Mouse (Mus musculus): ENCODE results near the gene Ccdc153. TPM values are rescaled to one million over a fixed set of nuclear protein-coding genes. Genes with fewer than 3 reads are reported as not detected.

The Ccdc153 gene
- total and polyA plus RNA-seq, 3 experiments: not detected

DNA sequence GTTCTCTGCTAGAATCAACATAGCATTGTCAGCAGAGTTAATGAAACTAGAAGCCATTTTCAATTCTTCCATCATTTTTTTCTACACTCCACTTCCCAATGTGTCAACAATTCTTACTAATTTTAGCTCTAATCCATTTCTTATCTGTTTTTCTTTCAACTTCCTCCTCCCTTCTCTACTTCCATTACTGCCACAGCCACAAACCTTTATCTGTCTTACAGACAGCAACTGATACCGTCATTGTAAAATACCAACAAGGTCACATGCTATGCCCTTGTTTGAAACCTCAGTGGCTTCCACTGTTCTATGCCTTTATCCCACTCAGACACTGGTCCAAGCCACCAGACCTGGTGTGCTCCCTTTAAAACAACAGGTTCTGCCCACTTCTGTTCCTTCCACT lies 46.5 kb upstream of the Ccdc153 start:
- Histone ChIP-seq H3K9me3 (replicated peaks; ENCODE audit: insufficient read depth, low read length) (no peaks in the 10 kb centered on the region), H3K27ac (ENCODE audit: control insufficient read depth, low read depth, low read length) (peak overlapping the region; percentile 66), H3K79me2 (ENCODE audit: control insufficient read depth, insufficient read depth, low read length, poor library complexity) (peaks cover 1% of the 10 kb centered on the region; the same call in 1 of the 2 replicates), H3K4me3 (ENCODE audit: control insufficient read depth in 1 of 2, insufficient read depth in 1 of 2, low read depth in 2 of 2, low read length in 2 of 2) (no peak overlapping the region), H3K36me3 (ENCODE audit: control insufficient read depth in 1 of 2, insufficient read depth in 2 of 2, low read length in 2 of 2) (peaks cover 2 to 16% of the 10 kb centered on the region in 2 experiments; a peak in 2 of 4 replicates), H3K27me3 (ENCODE audit: control insufficient read depth in 1 of 2, insufficient read depth in 2 of 2, low read length in 2 of 2) (no peaks in the 10 kb centered on the region), H3K4me1 (ENCODE audit: control insufficient read depth in 1 of 2, insufficient read depth in 2 of 2, low read length in 2 of 2) (peaks cover 5 to 10% of the 10 kb centered on the region in 2 experiments), H3K9ac (ENCODE audit: control insufficient read depth, low read depth, low read length, poor library complexity, severe bottlenecking) (no peak overlapping the region)
- TF ChIP-seq GATA1 (IDR thresholded peaks at IDR 0.05; ENCODE audit: low read depth, low read length) (peak; percentile 91), E2F4 (IDR thresholded peaks at IDR 0.05; ENCODE audit: borderline replicate concordance, low read depth, low read length) (no peak), TAL1 (IDR thresholded peaks at IDR 0.05; ENCODE audit: low read length) (no peak), CHD1 (IDR thresholded peaks at IDR 0.05; ENCODE audit: low read depth, low read length) (no peak), ELF1 (IDR thresholded peaks at IDR 0.05; ENCODE audit: low read depth, low read length) (no peak), RAD21 (IDR thresholded peaks at IDR 0.05; ENCODE audit: low read depth, low read length) (no peak), MAX (IDR thresholded peaks at IDR 0.05; ENCODE audit: low read length) (peak; percentile 11; the same call in 1 of the 2 replicates), POLR2AphosphoS2 (IDR thresholded peaks at IDR 0.05; ENCODE audit: low read length) (no peak), ZNF384 (IDR thresholded peaks at IDR 0.05; ENCODE audit: low read depth, low read length) (peak; percentile 62; the same call in 1 of the 2 replicates), ETS1 (IDR thresholded peaks at IDR 0.05; ENCODE audit: low read depth, low read length) (peak; percentile 92), SIN3A (IDR thresholded peaks at IDR 0.05; ENCODE audit: low read length) (peak; percentile 79), USF1 (IDR thresholded peaks at IDR 0.05; ENCODE audit: low read depth, low read length) (peak; percentile 83), ZKSCAN1 (IDR thresholded peaks at IDR 0.05; ENCODE audit: low read depth, low read length) (no peak), MAZ (IDR thresholded peaks at IDR 0.05; ENCODE audit: low read depth, low read length) (no peak), EP300 (IDR thresholded peaks at IDR 0.05; ENCODE audit: low read depth in 1 of 2, low read length in 2 of 2) (peak; percentile 77 to 83), UBTF (IDR thresholded peaks at IDR 0.05; ENCODE audit: borderline replicate concordance, insufficient read depth, low read depth, low read length) (no peak), ZC3H11A (IDR thresholded peaks at IDR 0.05; ENCODE audit: low read depth, low read length) (no peak), MEF2A (IDR thresholded peaks at IDR 0.05; ENCODE audit: extremely low read depth, insufficient replicate concordance, low read depth, low read length, poor library complexity, severe bottlenecking) (peak; percentile 93), CTCF (IDR thresholded peaks at IDR 0.05 in 2 of 3, conservative IDR thresholded peaks at IDR 0.05 in 1 of 3; ENCODE audit: control insufficient read depth in 1 of 3, insufficient read depth in 1 of 3, low read depth in 2 of 3, low read length in 3 of 3, poor library complexity in 1 of 3, severe bottlenecking in 1 of 3) (no peak), TCF12 (IDR thresholded peaks at IDR 0.05; ENCODE audit: low read depth, low read length) (peak; percentile 69), HCFC1 (IDR thresholded peaks at IDR 0.05; ENCODE audit: low read depth, low read length) (peak; percentile 27; the same call in 1 of the 2 replicates), MYC (IDR thresholded peaks at IDR 0.05; ENCODE audit: low read depth, low read length) (no peak), RCOR1 (IDR thresholded peaks at IDR 0.05; ENCODE audit: low read depth, low read length) (peak; percentile 77), BHLHE40 (IDR thresholded peaks at IDR 0.05; ENCODE audit: borderline replicate concordance, low read depth, low read length) (peak; percentile 86), GABPA (IDR thresholded peaks at IDR 0.05; ENCODE audit: low read depth, low read length) (no peak), MXI1 (IDR thresholded peaks at IDR 0.05; ENCODE audit: low read depth, low read length) (peak; percentile 66), USF2 (IDR thresholded peaks at IDR 0.05; ENCODE audit: borderline replicate concordance in 1 of 2, insufficient read depth in 1 of 2, low read depth in 1 of 2, low read length in 2 of 2) (no peak)
- DNase-seq (ENCODE audit: low read depth, low spot score): peak; percentile 59

Measured in MEL (cell line).